Mouse (Mus musculus) bone marrow, adult 2 months (tissue): Measurements from ENCODE around the gene Slc10a4.

Source experiments
- CTCF ChIP-seq: fragments of 200-500 bp; IDR thresholded peaks from 2 replicates; pipeline ENCODE4 v1.5.1; 2011; ENCODE audit warnings: low read length, control low read depth; ENCODE audit not compliant: control insufficient read depth, insufficient read depth
- POLR2A ChIP-seq: fragments of 200-500 bp; IDR thresholded peaks from 2 replicates; pipeline ENCODE4 v1.6.1; 2011; ENCODE audit warnings: low read depth, mild to moderate bottlenecking, control low read depth, low read length, borderline replicate concordance; ENCODE audit not compliant: control insufficient read depth

- TF ChIP-seq POLR2A, result no peak
- TF ChIP-seq CTCF, result peak; percentile 60
These were observed 49.8 kb downstream of the Slc10a4 start for GRCm38 (mm10) chr5:73056457-73056856.
